Mouse (Mus musculus) cerebellum, postnatal 4 days (tissue): ENCODE results near the gene Znfx1.

ENCODE experiments used
- DNase-seq, 2 experiments: peaks; one replicate each; pipeline ENCODE4 v3.0.0; 2022; ENCODE audit warnings: low spot score in 2 of 2, mixed read lengths in 1 of 2

Gene Znfx1

GRCm38 (mm10) chr2:166995796-166996532, 66.9 kb downstream of the Znfx1 start, which contains the start of gene Stau1:
Gene Stau1, minus strand, starts transcription at chr2:166996299.
- DNase-seq, result peak; percentile 92 to 96

- DNase-seq, result peak in 1 of 2 experiments; percentile 21
Measured at GRCm38 (mm10) chr2:166995021-166995795, 67.6 kb downstream of the Znfx1 start.

- no peak for DNase-seq
Measured at GRCm38 (mm10) chr2:166991945-166992344, 70.9 kb downstream of the Znfx1 start.

DNA sequence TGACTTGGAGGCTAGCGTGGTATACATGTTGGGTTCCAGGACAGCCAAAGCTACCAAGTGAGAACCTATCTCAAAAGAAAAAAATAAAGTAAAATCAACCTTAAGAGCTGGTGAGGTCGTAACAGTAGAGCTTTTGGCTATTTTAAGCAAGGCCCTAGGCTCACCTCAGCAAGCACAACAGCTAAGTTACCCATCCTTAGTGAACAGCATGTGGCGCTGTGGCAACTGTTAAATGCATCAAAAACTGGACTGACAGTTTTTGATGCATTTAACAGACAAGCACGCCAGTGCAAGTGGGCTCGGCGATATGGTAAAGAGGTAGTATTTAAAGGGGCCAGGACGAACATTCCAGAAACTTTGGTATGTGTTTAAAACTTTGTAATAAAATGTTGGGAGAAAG, 72.0 kb downstream of the Znfx1 start:
- DNase-seq, result no peak
